Mouse (Mus musculus): Measurements from ENCODE around the gene Gm47995. TPM values are rescaled to one million over a fixed set of nuclear protein-coding genes. Genes with fewer than 3 reads are reported as not detected.

Gm47995 gene
- polyA plus RNA-seq, 1 experiment from 2014 or later: not detected

- H3K27me3 ChIP-seq (ENCODE audit: poor library complexity, severe bottlenecking): no peaks in the 10 kb centered on the region
- H3K4me3 ChIP-seq: no peak overlapping the region
- DNase-seq (ENCODE audit: extremely low spot score, low spot score): no peak
- no peaks in the 10 kb centered on the region for H3K4me1 ChIP-seq
- no peaks in the 10 kb centered on the region for H3K36me3 ChIP-seq (replicated peaks)
- 89% methylated on average over 10 of the region's 10 CpGs for WGBS
- H3K27ac ChIP-seq: no peak overlapping the region
- no peaks in the 10 kb centered on the region for H3K9me3 ChIP-seq
These were observed 24.5 kb downstream of the Gm47995 start for GRCm38 (mm10) chr1:151222561-151223267.

- 82% methylated on average over 1 of the region's 1 CpGs for WGBS
- H3K27ac ChIP-seq: no peak overlapping the region
- no peak for DNase-seq (ENCODE audit: extremely low spot score, low spot score)
- H3K27me3 ChIP-seq (ENCODE audit: poor library complexity, severe bottlenecking): no peaks in the 10 kb centered on the region
- H3K9me3 ChIP-seq: no peaks in the 10 kb centered on the region
- no peaks in the 10 kb centered on the region for H3K4me1 ChIP-seq
- H3K4me3 ChIP-seq: no peak overlapping the region
- no peaks in the 10 kb centered on the region for H3K36me3 ChIP-seq (replicated peaks)
These were observed 25.1 kb downstream of the Gm47995 start for GRCm38 (mm10) chr1:151223377-151223776.

- no peak overlapping the region for H3K27ac ChIP-seq
- no peaks in the 10 kb centered on the region for H3K4me1 ChIP-seq
- H3K9me3 ChIP-seq: no peaks in the 10 kb centered on the region
- H3K4me3 ChIP-seq: no peak overlapping the region
- DNase-seq (ENCODE audit: extremely low spot score, low spot score): no peak
- WGBS: 85% methylated on average over 1 of the region's 1 CpGs
- no peaks in the 10 kb centered on the region for H3K27me3 ChIP-seq (ENCODE audit: poor library complexity, severe bottlenecking)
- no peaks in the 10 kb centered on the region for H3K36me3 ChIP-seq (replicated peaks)
These were observed 26.3 kb downstream of the Gm47995 start for GRCm38 (mm10) chr1:151224536-151224935.

- WGBS: 86% methylated on average over 8 of the region's 8 CpGs
- H3K9me3 ChIP-seq: no peaks in the 10 kb centered on the region
These were observed 29.3 kb downstream of the Gm47995 start for GRCm38 (mm10) chr1:151227506-151227905.

GRCm38 (mm10) chr1:151228320-151228989 is 30.2 kb downstream of the Gm47995 start:
- Histone ChIP-seq H3K4me1 (no peaks in the 10 kb centered on the region), H3K36me3 (replicated peaks) (no peaks in the 10 kb centered on the region), H3K4me3 (no peak overlapping the region), H3K9me3 (no peaks in the 10 kb centered on the region), H3K27ac (no peak overlapping the region), H3K27me3 (ENCODE audit: poor library complexity, severe bottlenecking) (no peaks in the 10 kb centered on the region)
- DNase-seq (ENCODE audit: extremely low spot score, low spot score): no peak
- 83% methylated on average over 1 of the region's 1 CpGs for WGBS

More at GRCm38 (mm10) chr1:151227506-151227905, 29.3 kb downstream of the Gm47995 start:
- Histone ChIP-seq H3K27ac (no peak overlapping the region), H3K27me3 (ENCODE audit: poor library complexity, severe bottlenecking) (no peaks in the 10 kb centered on the region), H3K36me3 (replicated peaks) (no peaks in the 10 kb centered on the region), H3K4me3 (no peak overlapping the region), H3K4me1 (no peaks in the 10 kb centered on the region)
- DNase-seq (ENCODE audit: extremely low spot score, low spot score): no peak

GRCm38 (mm10) chr1:151232346-151232745 is 34.1 kb downstream of the Gm47995 start:
- 83% methylated on average over 3 of the region's 3 CpGs for WGBS

GRCm38 (mm10) chr1:151233756-151234155 is 35.5 kb downstream of the Gm47995 start:
- H3K27ac ChIP-seq: no peak overlapping the region
- no peak for DNase-seq (ENCODE audit: extremely low spot score, low spot score)
- H3K4me1 ChIP-seq: peaks cover 15% of the 10 kb centered on the region
- no peak overlapping the region for H3K4me3 ChIP-seq
- H3K27me3 ChIP-seq (ENCODE audit: poor library complexity, severe bottlenecking): no peaks in the 10 kb centered on the region
- no peaks in the 10 kb centered on the region for H3K36me3 ChIP-seq (replicated peaks)
- H3K9me3 ChIP-seq: no peaks in the 10 kb centered on the region
- WGBS: 85% methylated on average over 3 of the region's 3 CpGs

More at GRCm38 (mm10) chr1:151232346-151232745, 34.1 kb downstream of the Gm47995 start:
- DNase-seq (ENCODE audit: extremely low spot score, low spot score): no peak
- no peak overlapping the region for H3K27ac ChIP-seq
- no peaks in the 10 kb centered on the region for H3K27me3 ChIP-seq (ENCODE audit: poor library complexity, severe bottlenecking)
- H3K4me1 ChIP-seq: peaks cover 15% of the 10 kb centered on the region
- no peak overlapping the region for H3K4me3 ChIP-seq
- H3K9me3 ChIP-seq: no peaks in the 10 kb centered on the region
- no peaks in the 10 kb centered on the region for H3K36me3 ChIP-seq (replicated peaks)

GRCm38 (mm10) chr1:151235574-151235973 is 37.3 kb downstream of the Gm47995 start:
- H3K4me3 ChIP-seq: no peak overlapping the region
- DNase-seq (ENCODE audit: extremely low spot score, low spot score): no peak
- 18% methylated on average over 2 of the region's 2 CpGs for WGBS
- peaks cover 15% of the 10 kb centered on the region for H3K4me1 ChIP-seq
- H3K36me3 ChIP-seq (replicated peaks): no peaks in the 10 kb centered on the region; the same call in 1 of the 2 replicates
- H3K27ac ChIP-seq: peak overlapping the region; percentile 78
- no peaks in the 10 kb centered on the region for H3K27me3 ChIP-seq (ENCODE audit: poor library complexity, severe bottlenecking)
- H3K9me3 ChIP-seq: no peaks in the 10 kb centered on the region

GRCm38 (mm10) chr1:151236141-151236930 is 38.1 kb downstream of the Gm47995 start:
- Histone ChIP-seq H3K36me3 (replicated peaks) (no peaks in the 10 kb centered on the region; the same call in 1 of the 2 replicates), H3K4me1 (peaks cover 15% of the 10 kb centered on the region), H3K4me3 (no peak overlapping the region), H3K27ac (peak overlapping the region; percentile 78), H3K27me3 (ENCODE audit: poor library complexity, severe bottlenecking) (no peaks in the 10 kb centered on the region), H3K9me3 (no peaks in the 10 kb centered on the region)
- WGBS: 77% methylated on average over 13 of the region's 13 CpGs
- DNase-seq (ENCODE audit: extremely low spot score, low spot score): no peak

GRCm38 (mm10) chr1:151237780-151238179 is 39.5 kb downstream of the Gm47995 start:
- no peak overlapping the region for H3K27ac ChIP-seq
- peaks cover 15% of the 10 kb centered on the region for H3K4me1 ChIP-seq
- no peaks in the 10 kb centered on the region for H3K27me3 ChIP-seq (ENCODE audit: poor library complexity, severe bottlenecking)
- H3K4me3 ChIP-seq: no peak overlapping the region
- no peaks in the 10 kb centered on the region; the same call in 1 of the 2 replicates for H3K36me3 ChIP-seq (replicated peaks)
- 80% methylated on average over 3 of the region's 3 CpGs for WGBS
- no peak for DNase-seq (ENCODE audit: extremely low spot score, low spot score)
- H3K9me3 ChIP-seq: no peaks in the 10 kb centered on the region

- 92% methylated on average over 4 of the region's 4 CpGs for WGBS
- no peak for DNase-seq (ENCODE audit: extremely low spot score, low spot score)
These were observed 45.1 kb downstream of the Gm47995 start for GRCm38 (mm10) chr1:151243332-151243731.

GRCm38 (mm10) chr1:151244013-151244412 is 45.8 kb downstream of the Gm47995 start:
- Histone ChIP-seq H3K4me1 (no peaks in the 10 kb centered on the region), H3K9me3 (no peaks in the 10 kb centered on the region), H3K27me3 (ENCODE audit: poor library complexity, severe bottlenecking) (no peaks in the 10 kb centered on the region), H3K4me3 (no peak overlapping the region), H3K27ac (no peak overlapping the region), H3K36me3 (replicated peaks) (no peaks in the 10 kb centered on the region; the same call in 1 of the 2 replicates)
- DNase-seq (ENCODE audit: extremely low spot score, low spot score): no peak
- WGBS: 94% methylated on average over 5 of the region's 5 CpGs

More at GRCm38 (mm10) chr1:151243332-151243731, 45.1 kb downstream of the Gm47995 start:
- Histone ChIP-seq H3K4me1 (no peaks in the 10 kb centered on the region), H3K9me3 (no peaks in the 10 kb centered on the region), H3K27me3 (ENCODE audit: poor library complexity, severe bottlenecking) (no peaks in the 10 kb centered on the region), H3K27ac (no peak overlapping the region), H3K4me3 (no peak overlapping the region), H3K36me3 (replicated peaks) (no peaks in the 10 kb centered on the region; the same call in 1 of the 2 replicates)
